Mouse (Mus musculus) inflammation-experienced regulatory T-cells, adult 6 months (primary cell): Measurements from ENCODE around the gene Myh7. TPM values are rescaled to one million over a fixed set of nuclear protein-coding genes. Genes with fewer than 3 reads are reported as not detected.

ENCODE experiments used
- polyA plus RNA-seq, 3 experiments: library from polyadenylated mRNA; unstranded; fragments of 100-300 nt; shearing (Covaris generic); gene quantifications; one replicate each; pipeline ENCODE4 v1.2.1; 2017

Gene Myh7
- polyA plus RNA-seq, 3 experiments from 2014 or later: not detected

Other genes with a start within 250 kb of the Myh7 start
- gene Slc7a8, start 212.7 kb downstream of the Myh7 start, polyA plus RNA-seq: under 1 TPM in 2 of 3 experiments, not detected in 1; 0.20 to 0.29 TPM
- gene Rnf212b, start 180.5 kb downstream of the Myh7 start, polyA plus RNA-seq: not detected
- gene Homez, start 123.7 kb downstream of the Myh7 start, polyA plus RNA-seq: 1 to 10 TPM; 2.1 to 8.4 (median 7.9) TPM
- 1 to 10 TPM in 2 of 3 experiments, not detected in 1; 2.4 to 4.1 TPM for gene Ppp1r3e, start 117.1 kb downstream of the Myh7 start, polyA plus RNA-seq
- gene Bcl2l2, start 111.2 kb downstream of the Myh7 start, polyA plus RNA-seq: 1 to 10 TPM; 1.3 to 2.1 (median 1.7) TPM
- 1 to 10 TPM in 1 of 3 experiments, not detected in 2; 1.6 TPM for gene Gm20521, start 111.2 kb downstream of the Myh7 start, polyA plus RNA-seq
- 10 to 100 TPM; 18.6 to 36.8 (median 22.6) TPM for gene Pabpn1, start 102.1 kb downstream of the Myh7 start, polyA plus RNA-seq
- gene Slc22a17, start 81.5 kb downstream of the Myh7 start, polyA plus RNA-seq: 1 to 10 TPM in 2 of 3 experiments, under 1 TPM in 1; 0.25 to 1.6 (median 1.4) TPM
- gene Efs, start 68.5 kb downstream of the Myh7 start, polyA plus RNA-seq: not detected
- gene Il25, start 61.9 kb downstream of the Myh7 start, polyA plus RNA-seq: not detected
- gene Cmtm5, start 58.4 kb downstream of the Myh7 start, polyA plus RNA-seq: not detected
- gene Myh6, start 27.7 kb downstream of the Myh7 start, polyA plus RNA-seq: not detected
- not detected for gene Gm17428, start 17.7 kb downstream of the Myh7 start, polyA plus RNA-seq
- gene Ngdn, start 20.8 kb upstream of the Myh7 start, polyA plus RNA-seq: 100 to 1,000 TPM; 177 to 182 (median 181) TPM
- 1 to 10 TPM; 4.1 to 4.9 (median 4.2) TPM for gene Zfhx2, start 97.7 kb upstream of the Myh7 start, polyA plus RNA-seq
- gene Thtpa, start 100.2 kb upstream of the Myh7 start, polyA plus RNA-seq: 10 to 100 TPM in 1 of 3 experiments, 1 to 10 TPM in 2; 7.8 to 12.1 (median 9.3) TPM
- 100 to 1,000 TPM; 103 to 111 (median 110) TPM for gene Ap1g2, start 112.0 kb upstream of the Myh7 start, polyA plus RNA-seq
- gene Jph4, start 122.3 kb upstream of the Myh7 start, polyA plus RNA-seq: not detected
- not detected for gene Dhrs2, start 227.4 kb upstream of the Myh7 start, polyA plus RNA-seq